Mouse (Mus musculus): ENCODE measurements around the gene Tcl1.
A peak's percentile ranks its signal among the peaks of the same experiment; 100 is the strongest.
"Not testable (repeated sequence)": the region's sequence is repeated elsewhere in the genome, so short reads cannot be mapped to it uniquely, and the experiment has no call there.

The Tcl1 gene

DNA sequence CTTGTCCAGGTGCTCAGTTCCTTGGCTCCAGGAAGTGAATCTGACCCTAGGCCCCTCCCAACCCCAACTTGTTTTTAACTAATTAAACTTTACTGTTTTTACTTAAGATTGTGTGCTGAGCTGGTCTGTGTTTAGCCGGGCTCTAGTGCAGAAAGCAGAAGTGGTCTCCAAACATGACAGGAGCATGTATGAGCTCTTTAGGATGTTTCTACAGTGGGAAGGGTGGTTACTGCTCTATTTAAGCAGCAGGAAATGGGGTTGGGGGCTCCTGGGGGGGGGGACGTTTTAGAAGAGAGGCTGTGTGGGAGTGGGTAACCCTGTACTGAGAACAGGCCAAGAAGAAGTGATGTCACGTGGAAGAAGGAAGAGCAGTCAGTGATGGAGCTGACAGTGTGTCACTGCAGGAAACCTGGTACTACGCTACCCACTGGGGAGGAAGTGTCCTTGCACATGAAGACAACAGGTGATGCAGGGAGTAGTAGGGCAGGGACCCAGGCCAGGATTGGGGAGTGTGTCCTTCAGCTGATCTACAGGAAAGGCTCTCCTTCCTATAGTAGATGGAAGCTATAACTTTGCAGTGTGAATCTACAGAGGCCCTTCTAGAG lies 41.5 kb downstream of the Tcl1 start:
- DNase-seq (ENCODE audit: low spot score), result not testable (repeated sequence)

DNA sequence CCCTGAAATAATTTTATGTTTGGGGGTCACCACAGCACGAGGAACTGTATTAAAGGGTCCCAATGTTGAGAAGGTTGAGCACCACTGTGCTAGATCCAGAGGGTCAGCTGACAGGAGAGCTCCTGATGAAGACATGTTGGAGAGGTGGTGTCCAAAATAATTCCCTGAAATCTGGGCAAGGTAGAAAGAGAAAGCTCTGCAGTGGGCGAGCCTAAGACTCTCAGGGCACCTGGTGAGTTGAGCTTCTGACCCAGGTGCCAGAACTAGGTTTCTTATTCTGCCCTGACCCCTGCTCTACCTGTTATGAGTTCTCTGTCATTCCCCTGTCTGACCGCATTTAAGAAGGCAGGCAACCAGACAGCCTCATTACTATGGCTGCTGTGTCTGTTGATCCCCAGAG lies 46.5 kb downstream of the Tcl1 start, which contains the start of gene Tcl1b5:
Gene Tcl1b5, plus strand, starts transcription at position 301 of the 400 bp plus-strand sequence.
- not testable (repeated sequence) for DNase-seq (ENCODE audit: low spot score)

GRCm38 (mm10) chr12:105174318-105174717 lies 48.3 kb downstream of the Tcl1 start:
- DNase-seq (ENCODE audit: low spot score), result peak; percentile 31

DNA sequence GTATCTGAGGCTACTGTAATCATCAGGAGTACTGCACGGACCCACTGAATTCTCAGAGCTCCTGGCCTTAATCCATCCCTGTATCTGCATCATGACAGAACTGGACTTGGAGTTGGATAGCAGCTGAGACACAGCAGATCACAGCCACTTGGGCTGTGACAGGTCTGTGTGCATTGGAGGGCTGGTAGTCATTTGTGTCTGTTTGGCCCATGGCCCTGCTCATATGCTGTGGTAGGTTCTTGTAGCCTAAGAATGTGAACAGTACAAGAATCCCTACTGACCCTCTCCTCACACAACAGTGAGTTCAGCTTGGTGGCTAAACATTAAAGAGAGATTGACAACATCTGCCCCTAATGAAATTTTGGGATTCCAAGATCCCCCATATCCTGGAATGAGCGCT lies 49.2 kb downstream of the Tcl1 start:
- DNase-seq (ENCODE audit: low spot score), result no peak

All from ovary, postnatal 10 days (tissue).